Mouse (Mus musculus) cerebellum, adult 18-20 months (tissue): Measurements from ENCODE around the gene Xirp2.

Experiments used
- DNase-seq, 2 experiments: peaks; one replicate each; pipeline ENCODE4 v3.0.0; 2021

Gene Xirp2

GRCm38 (mm10) chr2:67565480-67566331 is 119.9 kb downstream of the Xirp2 start, which contains the start of gene B3galt1:
Gene B3galt1 (plus strand): TSS chr2:67565871.
- DNase-seq, result peak; percentile 94

- peak; percentile 20 to 29 for DNase-seq
Measured at GRCm38 (mm10) chr2:67566566-67566965, 120.8 kb downstream of the Xirp2 start.

- DNase-seq, result peak; percentile 22 to 25
Measured at GRCm38 (mm10) chr2:67567141-67567680, 121.4 kb downstream of the Xirp2 start.
